Mouse (Mus musculus) frontal cortex, postnatal 36 days (tissue): ENCODE data around the gene Eras.
"Not testable (repeated sequence)": the region's sequence is repeated elsewhere in the genome, so short reads cannot be mapped to it uniquely, and the experiment has no call there.

Experiments used
- DNase-seq, 2 experiments: peaks; one replicate each; pipeline ENCODE4 v3.0.0; 2022; ENCODE audit warnings: low spot score in 2 of 2

Eras gene

GRCm38 (mm10) chrX:7928270-7928790 lies at the start of gene Eras:
Gene Eras (minus strand): TSS chrX:7928607.
- DNase-seq: no peak

GRCm38 (mm10) chrX:7977892-7978291 lies 49.5 kb upstream of the Eras start, which contains the start of gene Gata1:
Gene Gata1 (minus strand): TSS chrX:7978071.
- no peak for DNase-seq

- no peak for DNase-seq
Measured at GRCm38 (mm10) chrX:7971292-7971691, 42.9 kb upstream of the Eras start.

GRCm38 (mm10) chrX:7968899-7969298 lies 40.5 kb upstream of the Eras start:
- no peak for DNase-seq

GRCm38 (mm10) chrX:7968226-7968625 lies 39.8 kb upstream of the Eras start:
- no peak for DNase-seq

DNA sequence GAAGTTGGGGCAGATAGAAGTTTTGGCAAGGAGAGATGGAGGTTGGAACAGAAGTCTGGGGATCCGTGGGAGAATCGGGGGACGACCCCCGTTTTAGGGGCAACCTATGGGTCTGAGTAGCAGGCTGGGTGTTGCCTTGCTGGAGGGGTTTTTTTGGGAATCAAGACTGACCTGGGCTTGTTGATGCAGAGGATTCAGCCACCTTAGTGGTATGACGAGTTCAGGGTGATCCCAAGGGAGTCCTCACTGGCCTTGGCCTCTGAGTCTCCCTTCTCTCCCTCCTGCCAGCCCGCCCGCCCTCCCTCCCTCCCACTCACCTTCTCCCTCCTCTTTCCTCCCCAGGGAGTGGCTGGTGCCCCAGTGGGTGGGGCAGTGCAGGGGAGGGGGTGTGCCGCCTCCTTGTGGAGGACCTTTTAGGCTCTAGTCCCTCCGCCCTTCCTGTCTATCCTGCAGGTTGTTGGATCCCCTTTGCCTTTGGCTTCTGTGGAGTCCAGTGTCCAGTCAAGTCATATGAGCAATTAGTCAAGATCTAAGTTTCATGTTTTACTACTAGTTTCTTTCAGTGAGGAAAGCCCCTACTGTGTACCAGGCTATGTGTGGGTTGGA lies 39.3 kb upstream of the Eras start:
- DNase-seq: no peak

- DNase-seq: no peak
Measured at GRCm38 (mm10) chrX:7966161-7966560, 37.8 kb upstream of the Eras start.

DNA sequence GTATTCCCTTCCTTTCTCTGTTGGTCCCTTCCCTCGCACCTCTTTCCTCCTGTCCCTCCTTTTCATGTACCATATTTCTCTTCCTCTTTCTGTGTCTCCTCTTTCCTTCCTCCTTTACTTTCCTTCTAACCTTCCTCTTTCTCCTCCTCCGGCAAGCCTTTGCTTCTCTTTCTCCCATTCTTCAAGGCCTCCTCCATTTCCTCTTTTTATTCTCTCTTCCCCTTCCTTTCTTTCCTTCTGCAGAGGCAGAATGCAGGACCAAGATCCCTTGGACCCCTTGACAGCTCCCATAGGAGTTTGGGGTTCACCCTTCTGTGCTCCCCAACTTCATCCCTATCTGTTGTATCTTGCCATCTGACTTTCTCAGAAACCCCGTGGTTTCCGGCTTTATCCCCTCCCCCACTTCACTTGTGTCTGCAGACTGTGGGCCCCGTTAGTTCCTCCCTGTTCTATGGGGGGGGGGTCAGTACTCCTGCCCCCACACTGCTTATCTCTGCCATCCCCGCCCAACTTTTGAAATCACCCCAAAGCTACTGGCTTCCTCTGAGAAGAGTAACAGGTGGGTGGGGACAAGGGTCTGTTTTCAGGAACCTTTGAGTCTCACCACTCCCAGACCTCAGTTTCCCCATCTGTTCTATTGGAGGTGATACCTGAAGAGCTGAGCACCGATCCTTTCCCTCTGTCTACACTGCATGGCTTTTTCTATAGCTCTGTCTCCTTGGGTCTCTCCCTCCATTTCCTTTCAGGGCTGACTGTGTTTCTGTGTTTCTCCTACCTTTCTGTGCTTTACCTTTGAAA lies 35.6 kb upstream of the Eras start:
- no peak for DNase-seq

- no peak for DNase-seq
Measured at GRCm38 (mm10) chrX:7958868-7959267, 30.5 kb upstream of the Eras start.

GRCm38 (mm10) chrX:7950091-7950490 lies 21.7 kb upstream of the Eras start:
- DNase-seq: no peak

GRCm38 (mm10) chrX:7947900-7948492 lies 19.6 kb upstream of the Eras start:
- peak; percentile 90 to 95 for DNase-seq

GRCm38 (mm10) chrX:7947108-7947899 lies 18.9 kb upstream of the Eras start, which contains the start of gene Hdac6:
Gene Hdac6 (minus strand): TSS chrX:7947889.
- DNase-seq: no peak

DNA sequence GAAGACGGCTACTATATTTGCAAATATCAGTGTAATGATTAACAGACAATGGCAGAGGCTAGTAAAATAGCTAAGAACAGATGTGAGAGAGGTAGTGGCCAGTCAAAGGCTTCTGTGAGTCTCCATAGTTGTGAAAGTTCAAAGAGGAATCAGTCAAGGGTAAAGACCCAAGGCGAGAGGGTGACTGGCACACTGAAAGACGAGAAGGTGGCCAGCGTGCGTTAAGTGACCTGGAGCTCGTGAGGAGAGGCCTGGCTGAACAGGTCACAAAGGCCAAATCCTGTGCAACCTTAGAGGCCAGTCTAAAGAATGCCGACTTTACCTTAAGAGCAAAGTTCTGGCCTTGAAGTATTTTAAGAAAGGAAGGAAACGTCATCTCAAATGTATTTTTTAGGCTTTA lies 17.2 kb upstream of the Eras start:
- DNase-seq: no peak

GRCm38 (mm10) chrX:7937667-7938066 lies 9.3 kb upstream of the Eras start:
- no peak for DNase-seq

DNA sequence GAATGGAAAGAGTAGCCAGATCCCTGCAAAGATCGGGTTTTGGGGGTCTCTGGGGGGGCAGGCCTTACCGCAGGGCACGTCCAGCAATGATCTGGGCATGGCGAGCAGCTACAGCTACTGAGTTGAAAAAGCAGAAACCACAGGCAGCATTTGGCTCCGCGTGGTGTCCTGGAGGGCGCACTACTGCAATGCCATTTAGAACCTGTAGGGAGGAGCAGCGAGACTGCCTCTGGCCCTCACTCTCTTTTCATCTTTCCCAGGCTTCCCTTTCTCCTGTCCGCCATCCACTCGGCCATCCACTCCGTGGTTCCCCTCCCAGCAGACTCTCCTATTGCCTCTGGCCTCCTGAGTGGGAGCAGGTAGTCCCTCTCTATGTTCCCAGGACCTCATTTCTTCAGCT lies 8.5 kb upstream of the Eras start:
- no peak for DNase-seq

GRCm38 (mm10) chrX:7927116-7927515 lies 1.3 kb downstream of the Eras start:
- DNase-seq: no peak

DNA sequence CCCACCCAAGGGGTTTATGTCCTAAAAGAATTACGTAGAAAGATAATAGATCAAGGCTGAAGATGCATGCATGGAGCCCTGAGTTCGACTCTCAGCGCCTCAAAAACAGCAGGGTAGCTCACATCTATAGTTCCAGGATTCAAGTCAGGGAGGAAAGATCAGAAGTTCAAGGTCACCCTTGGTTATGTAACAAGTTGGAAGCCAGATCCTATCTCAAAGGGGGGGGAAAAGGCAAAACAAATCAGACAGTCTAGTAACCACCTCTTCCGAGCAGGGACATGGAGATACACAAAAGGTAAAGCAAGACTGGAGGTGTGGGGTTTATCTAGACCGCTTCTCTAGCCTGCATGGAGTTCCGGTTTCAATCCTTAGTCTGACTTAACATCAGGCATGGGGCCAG lies 2.1 kb downstream of the Eras start:
- no peak for DNase-seq

DNA sequence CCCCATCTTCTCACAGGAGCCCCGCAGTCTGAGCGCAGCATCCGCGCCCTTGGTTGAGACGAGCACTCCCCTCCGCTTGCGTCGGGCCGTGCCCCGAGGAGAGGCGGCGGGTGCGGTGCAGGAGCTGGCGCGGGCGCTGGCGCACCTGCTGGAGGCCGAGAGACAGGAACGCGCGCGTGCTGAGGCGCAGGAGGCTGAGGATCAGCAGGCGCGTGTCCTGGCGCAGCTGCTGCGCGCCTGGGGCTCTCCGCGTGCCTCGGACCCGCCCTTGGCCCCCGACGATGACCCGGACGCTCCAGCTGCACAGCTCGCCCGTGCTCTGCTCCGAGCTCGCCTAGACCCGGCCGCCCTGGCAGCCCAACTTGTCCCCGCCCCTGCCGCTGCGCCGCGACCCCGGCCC lies 6.4 kb downstream of the Eras start:
- peak; percentile 12 to 15 for DNase-seq

DNA sequence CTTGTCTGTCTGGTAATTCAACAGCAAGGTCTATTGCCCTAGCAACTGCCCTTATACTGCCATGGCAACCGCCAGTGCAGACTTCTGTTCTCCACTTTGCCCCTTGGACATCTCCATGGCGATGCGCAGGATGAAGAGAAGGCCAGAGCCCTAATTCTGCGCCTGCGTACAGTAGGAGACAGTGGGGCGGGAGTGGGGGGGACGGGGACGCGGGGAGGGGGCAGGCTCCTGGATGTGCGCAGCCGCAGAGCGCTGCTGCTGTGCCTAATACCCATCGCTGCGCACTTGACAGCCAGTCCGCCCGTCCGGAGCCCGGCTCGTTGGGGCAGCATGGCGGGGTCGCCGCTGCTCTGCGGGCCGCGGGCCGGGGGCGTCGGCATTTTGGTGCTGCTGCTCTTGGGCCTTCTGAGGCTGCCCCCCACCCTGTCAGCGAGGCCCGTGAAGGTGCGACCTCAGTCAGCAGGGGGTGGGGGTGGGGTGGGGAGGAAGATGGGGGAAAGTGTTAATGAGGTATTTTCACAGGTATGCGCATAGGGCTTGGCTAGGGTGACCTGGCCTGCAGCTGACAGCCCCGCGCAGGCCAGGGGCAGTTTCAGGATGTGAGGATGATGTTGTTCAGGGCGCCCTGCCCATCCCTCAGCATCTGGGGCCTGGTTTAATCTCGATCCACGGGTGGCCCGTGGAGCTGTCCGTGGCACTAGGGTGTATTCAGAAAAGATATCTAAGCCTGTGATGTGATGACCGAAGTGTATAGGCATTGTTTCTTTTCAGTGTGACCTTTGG lies 8.6 kb downstream of the Eras start, which contains the start of gene Pcsk1n:
TSS of gene Pcsk1n (plus strand) at position 222 of the 783 bp plus-strand sequence.
- peak; percentile 40 to 47 for DNase-seq

DNA sequence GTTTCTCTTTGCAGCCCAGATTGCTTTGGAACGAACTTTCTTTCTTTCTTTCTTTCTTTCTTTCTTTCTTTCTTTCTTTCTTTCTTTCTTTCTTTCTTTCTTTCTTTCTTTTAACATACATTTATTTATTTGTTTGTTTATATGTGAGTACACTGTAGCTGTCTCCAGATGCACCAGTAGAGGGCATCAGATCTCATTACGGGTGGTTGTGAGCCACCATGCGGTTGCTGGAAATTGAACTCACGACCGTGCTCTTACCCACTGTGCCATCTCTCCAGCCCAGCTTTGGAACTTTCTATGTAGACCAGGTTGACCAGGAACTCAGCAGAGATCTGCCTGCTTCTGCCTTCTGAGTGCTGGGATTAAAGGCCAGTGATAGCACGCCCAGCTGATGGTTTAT lies 10.4 kb downstream of the Eras start:
- not testable (repeated sequence) for DNase-seq

- DNase-seq: not testable (repeated sequence)
Measured at GRCm38 (mm10) chrX:7915669-7916068, 12.7 kb downstream of the Eras start.
